Mouse (Mus musculus) liver, postnatal 0 days (tissue): Measurements from ENCODE around the gene P4ha2.

Experiments used
- CTCF ChIP-seq: sonication (generic); IDR thresholded peaks from 2 replicates; pipeline ENCODE4 v1.5.1; 2016; ENCODE audit warnings: antibody characterized with exemption, low read depth
- EP300 ChIP-seq: IDR thresholded peaks from 2 replicates; pipeline ENCODE4 v1.6.1; 2016; ENCODE audit warnings: antibody characterized with exemption, low read depth, mild to moderate bottlenecking

- TF ChIP-seq CTCF (no peak), EP300 (no peak)
Observed at GRCm38 (mm10) chr11:54052128-54052527, 47.8 kb upstream of the P4ha2 start.
